Mouse (Mus musculus) kidney, postnatal 0 days (tissue): ENCODE measurements around the gene Adamts17. TPM values are rescaled to one million over a fixed set of nuclear protein-coding genes. Genes with fewer than 3 reads are reported as not detected.

ENCODE experiments used
- ATAC-seq: fragments of 200-750 bp; cut with Nextera tagmentation; replicated peaks from 2 replicates; pipeline ENCODE4 v1.8.0; 2017; ENCODE audit warnings: low read depth, moderate number of reproducible peaks, moderate TSS enrichment, moderate library complexity; ENCODE audit not compliant: low FRiP score
- DNase-seq: peaks from one replicate; pipeline ENCODE4 v3.0.0-alpha.2; 2016; ENCODE audit warnings: low spot score
- H3K27ac ChIP-seq: fragments of 300-500 bp; sonication (generic); 2 replicates; pipeline ENCODE4 v1.5.1; 2014; ENCODE audit warnings: mild to moderate bottlenecking
- H3K27me3 ChIP-seq: fragments of 300-500 bp; sonication (generic); 2 replicates; pipeline ENCODE4 v1.6.1; 2014; ENCODE audit warnings: low read length, mixed read lengths; ENCODE audit not compliant: insufficient read depth
- H3K36me3 ChIP-seq: fragments of 300-500 bp; sonication (generic); 2 replicates; pipeline ENCODE4 v1.6.1; 2014; ENCODE audit warnings: low read length, mixed read lengths; ENCODE audit not compliant: insufficient read depth
- H3K4me1 ChIP-seq: fragments of 300-500 bp; sonication (generic); replicated peaks from 2 replicates; pipeline ENCODE4 v1.6.1; 2014; ENCODE audit warnings: antibody characterized with exemption, low read length, mixed read lengths; ENCODE audit not compliant: insufficient read depth
- H3K4me2 ChIP-seq: fragments of 300-500 bp; sonication (generic); 2 replicates; pipeline ENCODE4 v1.6.1; 2014; ENCODE audit warnings: mild to moderate bottlenecking, low read length, moderate library complexity, mixed read lengths
- H3K4me3 ChIP-seq: fragments of 300-500 bp; sonication (generic); replicated peaks from 2 replicates; pipeline ENCODE4 v1.5.1; 2014; ENCODE audit warnings: low read depth, low read length
- H3K9ac ChIP-seq: fragments of 300-500 bp; sonication (generic); 2 replicates; pipeline ENCODE4 v1.6.1; 2014; ENCODE audit warnings: low read depth, low read length
- H3K9me3 ChIP-seq: fragments of 300-500 bp; sonication (generic); replicated peaks from 2 replicates; pipeline ENCODE4 v1.6.1; 2016; ENCODE audit warnings: low read length, inconsistent platforms, mixed read lengths
- CTCF ChIP-seq: IDR thresholded peaks from 2 replicates; pipeline ENCODE4 v1.5.1; 2016; ENCODE audit warnings: antibody characterized with exemption, low read depth, mild to moderate bottlenecking, moderate library complexity
- WGBS: fragments of 180-500 bp; shearing (Covaris S2); extraction: QIAGEN DNeasy Blood & Tissue Kit; methylation state at CpG from one replicate; pipeline ENCODE4 v1.1.7; 2014; 5-methylcytosine and 5-hydroxymethylcytosine counted together
- polyA plus RNA-seq: library from polyadenylated mRNA; unstranded; fragments of >200 nt; fragmentation: Nextera tagmentation; extraction: Ambion mirVana; gene quantifications from 2 replicates; pipeline ENCODE4 v1.2.1, GENCODE M21; 2015

The Adamts17 gene
- polyA plus RNA-seq, 1 experiment from 2014 or later: 3.1 TPM

GRCm38 (mm10) chr7:67036502-67037485 lies 197.3 kb downstream of the Adamts17 start:
- H3K36me3 ChIP-seq: no peaks in the 10 kb centered on the region
- H3K27me3 ChIP-seq: no peaks in the 10 kb centered on the region
- TF ChIP-seq CTCF: no peak
- H3K4me3 ChIP-seq: no peak overlapping the region
- no peak overlapping the region for H3K9ac ChIP-seq
- DNase-seq (no peak), ATAC-seq (no peak)
- H3K4me2 ChIP-seq: no peak overlapping the region
- no peak overlapping the region for H3K27ac ChIP-seq
- WGBS: 91% methylated on average over 5 of the region's 5 CpGs
- no peaks in the 10 kb centered on the region for H3K9me3 ChIP-seq
- no peaks in the 10 kb centered on the region for H3K4me1 ChIP-seq

GRCm38 (mm10) chr7:67037726-67038520 lies 198.4 kb downstream of the Adamts17 start:
- H3K4me1 ChIP-seq: no peaks in the 10 kb centered on the region
- ATAC-seq: no peak
- H3K4me3 ChIP-seq: no peak overlapping the region
- no peak overlapping the region for H3K27ac ChIP-seq
- no peaks in the 10 kb centered on the region for H3K36me3 ChIP-seq
- no peak overlapping the region for H3K9ac ChIP-seq
- 69% methylated on average over 4 of the region's 4 CpGs for WGBS
- no peaks in the 10 kb centered on the region for H3K27me3 ChIP-seq
- H3K4me2 ChIP-seq: no peak overlapping the region
- H3K9me3 ChIP-seq: no peaks in the 10 kb centered on the region
- TF ChIP-seq CTCF: no peak
- no peak for DNase-seq

- Histone ChIP-seq H3K4me1 (no peaks in the 10 kb centered on the region), H3K27ac (no peak overlapping the region), H3K9me3 (no peaks in the 10 kb centered on the region), H3K27me3 (no peaks in the 10 kb centered on the region), H3K9ac (no peak overlapping the region), H3K36me3 (no peaks in the 10 kb centered on the region), H3K4me3 (no peak overlapping the region), H3K4me2 (no peak overlapping the region)
- no peak for TF ChIP-seq CTCF
- WGBS: 52% methylated on average over 3 of the region's 3 CpGs
- peak; percentile 12 for DNase-seq
- no peak for ATAC-seq
Measured at GRCm38 (mm10) chr7:67039143-67039542, 199.6 kb downstream of the Adamts17 start.

GRCm38 (mm10) chr7:67039861-67040260 lies 200.3 kb downstream of the Adamts17 start:
- H3K4me1 ChIP-seq: no peaks in the 10 kb centered on the region
- ATAC-seq: no peak
- no peak overlapping the region for H3K9ac ChIP-seq
- H3K9me3 ChIP-seq: no peaks in the 10 kb centered on the region
- H3K4me3 ChIP-seq: no peak overlapping the region
- no peaks in the 10 kb centered on the region for H3K27me3 ChIP-seq
- TF ChIP-seq CTCF: no peak
- WGBS: 20% methylated on average over 8 of the region's 8 CpGs
- H3K36me3 ChIP-seq: no peaks in the 10 kb centered on the region
- peak overlapping the region; percentile 24; the same call in 1 of the 2 replicates for H3K4me2 ChIP-seq
- no peak overlapping the region for H3K27ac ChIP-seq
- DNase-seq: peak; percentile 35

- 92% methylated on average over 3 of the region's 3 CpGs for WGBS
- H3K27me3 ChIP-seq: no peaks in the 10 kb centered on the region
- H3K4me1 ChIP-seq: no peaks in the 10 kb centered on the region
- ATAC-seq: no peak
- TF ChIP-seq CTCF: no peak
- H3K36me3 ChIP-seq: no peaks in the 10 kb centered on the region
- no peaks in the 10 kb centered on the region for H3K9me3 ChIP-seq
- H3K9ac ChIP-seq: no peak overlapping the region
- DNase-seq: no peak
- H3K4me2 ChIP-seq: no peak overlapping the region
- no peak overlapping the region for H3K27ac ChIP-seq
- no peak overlapping the region for H3K4me3 ChIP-seq
Measured at GRCm38 (mm10) chr7:67041685-67042084, 202.2 kb downstream of the Adamts17 start.

- no peak overlapping the region for H3K9ac ChIP-seq
- H3K36me3 ChIP-seq: no peaks in the 10 kb centered on the region
- no peak for TF ChIP-seq CTCF
- ATAC-seq (no peak), DNase-seq (no peak)
- H3K27ac ChIP-seq: no peak overlapping the region
- 82% methylated on average over 15 of the region's 15 CpGs for WGBS
- no peaks in the 10 kb centered on the region for H3K9me3 ChIP-seq
- no peak overlapping the region for H3K4me2 ChIP-seq
- H3K27me3 ChIP-seq: no peaks in the 10 kb centered on the region
- no peak overlapping the region for H3K4me3 ChIP-seq
- H3K4me1 ChIP-seq: no peaks in the 10 kb centered on the region
Measured at GRCm38 (mm10) chr7:67044121-67044817, 204.7 kb downstream of the Adamts17 start.
